9 mouse cellular contexts compared by ENCODE assay signal in the genomic region with DNA sequence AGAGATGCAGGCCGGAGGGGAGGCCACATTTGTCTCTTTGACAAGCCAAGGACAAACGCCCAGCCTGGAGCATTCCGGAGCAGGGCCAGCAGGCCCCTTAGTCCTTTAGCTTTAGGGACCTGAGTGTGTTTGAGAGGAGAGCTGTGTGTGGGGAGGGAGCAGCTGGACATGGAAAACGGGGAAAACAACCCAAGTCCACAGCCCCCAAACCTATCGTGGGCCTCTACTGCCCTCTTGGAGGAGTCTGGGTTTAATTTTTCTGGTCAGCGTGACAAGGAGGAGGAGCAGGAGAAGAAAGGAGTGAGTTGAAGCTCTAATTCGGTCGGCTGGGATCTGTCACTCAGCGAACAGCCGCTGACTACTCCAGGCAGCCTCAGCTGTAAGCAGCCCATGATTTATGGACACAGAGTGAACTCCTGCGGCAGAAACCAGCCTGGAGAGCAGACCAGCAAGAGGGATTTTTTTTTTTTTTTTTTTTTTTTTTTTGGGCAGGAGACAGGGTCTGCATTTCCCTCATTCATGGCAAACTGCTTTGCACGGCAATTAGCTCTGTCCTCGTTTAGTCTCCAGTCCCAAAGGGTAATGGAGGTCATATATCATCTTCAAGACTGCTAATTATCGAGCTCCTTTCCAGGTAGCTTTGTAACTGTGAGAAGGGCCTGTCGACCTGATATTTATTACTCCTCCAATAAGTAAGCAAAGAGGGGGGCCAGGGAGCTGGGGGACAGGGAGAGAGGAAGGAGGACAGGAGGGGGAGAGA. TPM values are rescaled to one million over a fixed set of nuclear protein-coding genes. Genes with fewer than 3 reads are reported as not detected.
DNase-seq lines count a peak whose midpoint lies in the region; ATAC-seq and TF ChIP-seq lines count a peak whose summit lies in the region.
"Had no signal": no experiment of that assay in that cellular context is flagged by ENCODE, and none has a peak within 500 bp of the region (broad histone marks: within the 10 kb centered on the region; RNA-seq: fewer than 3 reads in every experiment).

No protein-coding gene starts in this region.

- 34% methylated on average over 15 of the region's 15 CpGs for WGBS in liver, postnatal 0 days (ENCODE audit: insufficient replicate concordance)
- 26% methylated on average over 15 of the region's 15 CpGs for WGBS in heart, embryonic 14.5 days
- WGBS in limb, embryonic 14.5 days = 3% methylated on average over 15 of the region's 15 CpGs

- no peaks in the 10 kb centered on the region for H3K9me3 ChIP-seq in liver, postnatal 0 days (ENCODE audit: low read length)
- H3K9me3 ChIP-seq in heart, embryonic 14.5 days (ENCODE audit: control insufficient read depth, low read length) = no peaks in the 10 kb centered on the region
- no peaks in the 10 kb centered on the region for H3K9me3 ChIP-seq in limb, embryonic 14.5 days (ENCODE audit: control insufficient read depth, low read length)

- TF ChIP-seq POLR2A in limb, embryonic 14.5 days (IDR thresholded peaks at IDR 0.05; ENCODE audit: borderline replicate concordance, extremely low read depth, insufficient read depth, insufficient read length) = no peak

- DNase-seq in liver = peak; percentile 31
- no peak for DNase-seq in liver, postnatal 0 days
- DNase-seq in limb, embryonic 14.5 days (ENCODE audit: low spot score) = peak; percentile 74
- DNase-seq in retina, embryonic 14.5 days (ENCODE audit: low spot score) = peak; percentile 35
- no peak for DNase-seq in left cerebral cortex, adult 11 months (ENCODE audit: low spot score)
- DNase-seq in layer of hippocampus, postnatal 25 days (ENCODE audit: extremely low spot score in 1 of 2, low spot score in 1 of 2) = no peak
- DNase-seq in gastrocnemius, postnatal 36 days = no peak

- no peak overlapping the region for H3K4me3 ChIP-seq in liver, postnatal 0 days (ENCODE audit: low read depth, low read length)
- H3K4me3 ChIP-seq in heart, embryonic 14.5 days (ENCODE audit: control insufficient read depth in 1 of 2, insufficient read depth in 1 of 2, low read depth in 1 of 2, low read length in 2 of 2) = peak overlapping the region in 1 of 2 experiments; percentile 16; a peak in 1 of 4 replicates
- H3K4me3 ChIP-seq in limb, embryonic 14.5 days (replicated peaks; ENCODE audit: low read length) = no peak overlapping the region

- H3K27me3 ChIP-seq in liver, postnatal 0 days (ENCODE audit: insufficient read depth, low read length) = no peaks in the 10 kb centered on the region
- no peaks in the 10 kb centered on the region for H3K27me3 ChIP-seq in heart, embryonic 14.5 days (ENCODE audit: control insufficient read depth, insufficient read depth, low read length)
- H3K27me3 ChIP-seq in limb, embryonic 14.5 days (ENCODE audit: control insufficient read depth, insufficient read depth, low read length) = no peaks in the 10 kb centered on the region
- H3K27me3 ChIP-seq: Patski had no signal

- H3K36me3 ChIP-seq in liver, postnatal 0 days (replicated peaks; ENCODE audit: insufficient read depth, low read length) = no peaks in the 10 kb centered on the region
- no peaks in the 10 kb centered on the region for H3K36me3 ChIP-seq in heart, embryonic 14.5 days (ENCODE audit: control insufficient read depth, insufficient read depth, low read length)
- H3K36me3 ChIP-seq in limb, embryonic 14.5 days (ENCODE audit: control insufficient read depth, insufficient read depth, low read length) = no peaks in the 10 kb centered on the region

- no peak overlapping the region for H3K9ac ChIP-seq in liver, postnatal 0 days (replicated peaks)
- H3K9ac ChIP-seq in heart, embryonic 14.5 days (ENCODE audit: low read length) = peak overlapping the region; percentile 32
- no peak overlapping the region; the same call in 1 of the 2 replicates for H3K9ac ChIP-seq in limb, embryonic 14.5 days (ENCODE audit: low read depth, low read length, severe bottlenecking)

- TF ChIP-seq CTCF in liver, postnatal 0 days (IDR thresholded peaks at IDR 0.05; ENCODE audit: low read depth) = no peak

- H3K4me2 ChIP-seq in liver, postnatal 0 days (ENCODE audit: low read depth, low read length) = no peak overlapping the region
- H3K4me2 ChIP-seq in heart, embryonic 14.5 days (ENCODE audit: low read length) = peak overlapping the region; percentile 44
- peak overlapping the region; percentile 31 for H3K4me2 ChIP-seq in limb, embryonic 14.5 days (replicated peaks; ENCODE audit: low read depth, low read length, severe bottlenecking)

- no peaks in the 10 kb centered on the region for H3K4me1 ChIP-seq in liver, postnatal 0 days (ENCODE audit: insufficient read depth)
- peaks cover 9 to 10% of the 10 kb centered on the region in 2 experiments; a peak in 3 of 4 replicates for H3K4me1 ChIP-seq in heart, embryonic 14.5 days (ENCODE audit: control insufficient read depth in 2 of 2, insufficient read depth in 2 of 2, low read length in 2 of 2)
- H3K4me1 ChIP-seq in limb, embryonic 14.5 days (ENCODE audit: control insufficient read depth, insufficient read depth, low read length) = peaks cover 14% of the 10 kb centered on the region

- intact Hi-C loops in gastrocnemius, postnatal 36 days (cut with DNase I) = no loop called here

- no peak overlapping the region for H3K27ac ChIP-seq in liver, postnatal 0 days (ENCODE audit: low read depth)
- H3K27ac ChIP-seq in heart, embryonic 14.5 days (replicated peaks in 1 of 2; ENCODE audit: control insufficient read depth in 1 of 2, insufficient read depth in 1 of 2, low read depth in 2 of 2, low read length in 2 of 2) = peak overlapping the region; percentile 42 to 80; a peak in 3 of 4 replicates
- no peak overlapping the region for H3K27ac ChIP-seq in limb, embryonic 14.5 days (replicated peaks; ENCODE audit: low read depth, low read length)

- no peak for ATAC-seq in liver, postnatal 0 days
- no peak for ATAC-seq in heart, embryonic 14.5 days (ENCODE audit: insufficient number of reproducible peaks, insufficient read depth, low FRiP score, low read depth)
- ATAC-seq in limb, embryonic 14.5 days (ENCODE audit: low FRiP score, low read depth) = peak; percentile 88
- ATAC-seq: Patski had no signal

- TF ChIP-seq EP300 in liver, postnatal 0 days (IDR thresholded peaks at IDR 0.05; ENCODE audit: low read depth) = no peak

RNA-seq across cellular contexts. Expression of a gene that starts 43.0 kb away (rescaled TPM):
- polyA plus RNA-seq in liver, postnatal 0 days (2015; fragmentation: Nextera tagmentation; extraction: Ambion mirVana) = 14.2 TPM in 2 replicates
- polyA plus RNA-seq in heart, embryonic 14.5 days (2014; fragmentation: Nextera tagmentation; extraction: Ambion mirVana) = 41.0 and 47.1 TPM in 2 replicates
- 16.0 and 18.0 TPM in 2 replicates for polyA plus RNA-seq in limb, embryonic 14.5 days (2012; rRNA removed)
- 24.7 and 26.5 TPM in 2 replicates for polyA plus RNA-seq in limb, embryonic 14.5 days (2014; fragmentation: Nextera tagmentation; extraction: Ambion mirVana)
- total RNA-seq in layer of hippocampus, postnatal 25 days (2021) = 10 to 100 TPM; 24.7 to 33.0 TPM
- 10 to 100 TPM in 1 of 2 experiments, 1 to 10 TPM in 1; 6.9 to 10.4 TPM for total RNA-seq in gastrocnemius, postnatal 36 days (2021)

Comparison
In these comparisons a context has a peak if more than half of its experiments do, and no peak if none do; other contexts are left out.
1. DNase-seq: peak in liver (single experiment), limb, embryonic 14.5 days (single experiment) and retina, embryonic 14.5 days (single experiment); none in liver, postnatal 0 days (single experiment), left cerebral cortex, adult 11 months (single experiment), layer of hippocampus, postnatal 25 days (0 of 2) and gastrocnemius, postnatal 36 days (0 of 2).
2. H3K27ac ChIP-seq: peak in heart, embryonic 14.5 days (2 of 2); none in liver, postnatal 0 days (single experiment) and limb, embryonic 14.5 days (single experiment).